Mouse (Mus musculus) cerebellum, adult 2 months (tissue): ENCODE data around the gene Dlg1. TPM values are rescaled to one million over a fixed set of nuclear protein-coding genes. Genes with fewer than 3 reads are reported as not detected.

Experiments used
- DNase-seq, 2 experiments: peaks; one replicate each; pipeline ENCODE4 v3.0.0; 2021
- H3K27ac ChIP-seq: fragments of 200-500 bp; 2 replicates; pipeline ENCODE4 v1.5.1; 2012; ENCODE audit warnings: low read length, control low read depth, inconsistent platforms; ENCODE audit not compliant: insufficient read depth
- H3K27me3 ChIP-seq: fragments of 200-500 bp; 2 replicates; pipeline ENCODE4 v1.6.1; 2012; ENCODE audit warnings: inconsistent platforms, mild to moderate bottlenecking, low read length, moderate library complexity; ENCODE audit not compliant: control insufficient read depth, insufficient read depth
- H3K4me1 ChIP-seq: fragments of 200-500 bp; 2 replicates; pipeline ENCODE4 v1.6.1; 2011; ENCODE audit warnings: low read length; ENCODE audit not compliant: control insufficient read depth, insufficient read depth
- H3K4me3 ChIP-seq: fragments of 200-500 bp; replicated peaks from 2 replicates; pipeline ENCODE3; 2011; ENCODE audit warnings: mild to moderate bottlenecking, low read depth, low read length, control low read depth; ENCODE audit not compliant: insufficient read depth
- CTCF ChIP-seq: fragments of 200-500 bp; IDR thresholded peaks from 2 replicates; pipeline ENCODE4 v1.5.1; 2011; ENCODE audit warnings: low read depth, mild to moderate bottlenecking, control low read depth, low read length, moderate library complexity, borderline replicate concordance; ENCODE audit not compliant: insufficient read depth
- POLR2A ChIP-seq: fragments of 200-500 bp; IDR thresholded peaks from 2 replicates; pipeline ENCODE4 v1.6.1; 2011; ENCODE audit warnings: low read length, control low read depth, borderline replicate concordance; ENCODE audit not compliant: insufficient read depth
- WGBS: fragments of 180-500 bp; shearing (Covaris S2); methylation state at CpG from one replicate; pipeline ENCODE4 v1.1.7; 2018; 5-methylcytosine and 5-hydroxymethylcytosine counted together
- polyA plus RNA-seq: library from polyadenylated mRNA; depleted of rRNA; stranded (reverse); fragments of >200 nt; gene quantifications from 2 replicates; pipeline ENCODE4 v1.2.3, GENCODE M21; 2012

Dlg1 gene
- polyA plus RNA-seq, 1 experiment = 82.2 TPM

- WGBS = 42% methylated on average over 2 of the region's 2 CpGs
- H3K27me3 ChIP-seq = no peaks in the 10 kb centered on the region
- H3K27ac ChIP-seq = no peak overlapping the region
- TF ChIP-seq POLR2A (no peak), CTCF (no peak)
- H3K4me1 ChIP-seq = peaks cover 7% of the 10 kb centered on the region
- no peak overlapping the region for H3K4me3 ChIP-seq
- no peak for DNase-seq
Observed at GRCm38 (mm10) chr16:31657502-31657901, 5.7 kb upstream of the Dlg1 start.

GRCm38 (mm10) chr16:31658539-31659334, 4.5 kb upstream of the Dlg1 start:
- Histone ChIP-seq H3K27me3 (no peaks in the 10 kb centered on the region), H3K4me3 (no peak overlapping the region), H3K4me1 (peaks cover 7% of the 10 kb centered on the region), H3K27ac (peak overlapping the region; percentile 76; the same call in 1 of the 2 replicates)
- TF ChIP-seq CTCF (no peak), POLR2A (no peak)
- DNase-seq = peak; percentile 82 to 91
- WGBS = 20% methylated on average over 6 of the region's 6 CpGs

- no peaks in the 10 kb centered on the region for H3K27me3 ChIP-seq
- no peak overlapping the region for H3K4me3 ChIP-seq
- 74% methylated on average over 5 of the region's 5 CpGs for WGBS
- H3K4me1 ChIP-seq = peaks cover 7% of the 10 kb centered on the region
- no peak for DNase-seq
- no peak overlapping the region for H3K27ac ChIP-seq
- no peak for TF ChIP-seq CTCF
- no peak for TF ChIP-seq POLR2A
Observed at GRCm38 (mm10) chr16:31659453-31659852, 3.8 kb upstream of the Dlg1 start.

- H3K27ac ChIP-seq = no peak overlapping the region
- TF ChIP-seq CTCF (no peak), POLR2A (no peak)
- no peaks in the 10 kb centered on the region for H3K27me3 ChIP-seq
- WGBS = 22% methylated on average over 22 of the region's 22 CpGs
- DNase-seq = no peak
- peak overlapping the region; percentile 96 for H3K4me3 ChIP-seq
- H3K4me1 ChIP-seq = peaks cover 12% of the 10 kb centered on the region
Observed at GRCm38 (mm10) chr16:31662556-31663378, 476 bp upstream of the Dlg1 start.

- TF ChIP-seq CTCF = no peak
- no peak for TF ChIP-seq POLR2A
- no peak for DNase-seq
- Histone ChIP-seq H3K27ac (peak overlapping the region; percentile 59), H3K4me1 (peaks cover 5% of the 10 kb centered on the region; the same call in 1 of the 2 replicates), H3K27me3 (no peaks in the 10 kb centered on the region), H3K4me3 (peak overlapping the region; percentile 96)
- WGBS = under 1% methylated on average over 34 of the region's 36 CpGs
Observed at GRCm38 (mm10) chr16:31664287-31664597, 999 bp downstream of the Dlg1 start.

- Histone ChIP-seq H3K27me3 (no peaks in the 10 kb centered on the region), H3K4me1 (no peaks in the 10 kb centered on the region; the same call in 1 of the 2 replicates), H3K27ac (no peak overlapping the region), H3K4me3 (no peak overlapping the region)
- TF ChIP-seq POLR2A = no peak
- TF ChIP-seq CTCF = 0 out of 2 replicates have a peak, but pooled peaks have one; percentile 12
- DNase-seq = no peak
- whole genome bisulfite sequencing = 91% methylated on average over 1 of the region's 1 CpGs
Observed at GRCm38 (mm10) chr16:31672202-31672601, 9.0 kb downstream of the Dlg1 start.

- TF ChIP-seq POLR2A = no peak
- no peak for TF ChIP-seq CTCF
- no peaks in the 10 kb centered on the region for H3K27me3 ChIP-seq
- 0 out of 2 replicates have a peak, but pooled peaks cover 3% of the 10 kb centered on the region for H3K4me1 ChIP-seq
- DNase-seq = no peak
- 93% methylated on average over 4 of the region's 4 CpGs for WGBS
- H3K27ac ChIP-seq = no peak overlapping the region
- H3K4me3 ChIP-seq = no peak overlapping the region
Observed at GRCm38 (mm10) chr16:31677463-31677862, 14.2 kb downstream of the Dlg1 start.

GRCm38 (mm10) chr16:31682291-31682690, 19.0 kb downstream of the Dlg1 start:
- no peak for DNase-seq
- 94% methylated on average over 6 of the region's 6 CpGs for WGBS
- Histone ChIP-seq H3K4me1 (0 out of 2 replicates have a peak, but pooled peaks cover 8% of the 10 kb centered on the region), H3K4me3 (no peak overlapping the region), H3K27ac (no peak overlapping the region), H3K27me3 (no peaks in the 10 kb centered on the region)
- TF ChIP-seq POLR2A (no peak), CTCF (no peak)
